Mouse (Mus musculus) forebrain, embryonic 11.5 days (tissue): Measurements from ENCODE around the gene Tmco1. TPM values are rescaled to one million over a fixed set of nuclear protein-coding genes. Genes with fewer than 3 reads are reported as not detected.

Experiments
- ATAC-seq: fragments of 200-750 bp; cut with Nextera tagmentation; replicated peaks from 2 replicates; pipeline ENCODE4 v1.8.0; 2017; ENCODE audit warnings: moderate TSS enrichment; ENCODE audit not compliant: low FRiP score
- DNase-seq: peaks from one replicate; pipeline ENCODE4 v3.0.0-alpha.2; 2017; ENCODE audit warnings: low spot score
- H3K27ac ChIP-seq: fragments of 300-500 bp; sonication (generic); 2 replicates; pipeline ENCODE4 v1.5.1; 2014; ENCODE audit warnings: low read depth, low read length
- H3K27me3 ChIP-seq: fragments of 300-500 bp; sonication (generic); 2 replicates; pipeline ENCODE4 v1.6.1; 2014; ENCODE audit warnings: mild to moderate bottlenecking, low read length, mixed read lengths; ENCODE audit not compliant: control insufficient read depth, insufficient read depth
- H3K36me3 ChIP-seq: fragments of 300-500 bp; sonication (generic); 2 replicates; pipeline ENCODE4 v1.6.1; 2014; ENCODE audit warnings: mild to moderate bottlenecking, low read length, moderate library complexity, mixed read lengths; ENCODE audit not compliant: control insufficient read depth, insufficient read depth
- H3K4me1 ChIP-seq: fragments of 300-500 bp; sonication (generic); replicated peaks from 2 replicates; pipeline ENCODE4 v1.6.1; 2014; ENCODE audit warnings: low read length, mixed read lengths; ENCODE audit not compliant: control insufficient read depth, insufficient read depth
- H3K4me2 ChIP-seq: fragments of 300-500 bp; sonication (generic); 2 replicates; pipeline ENCODE4 v1.6.1; 2014; ENCODE audit warnings: low read depth, mild to moderate bottlenecking, low read length, moderate library complexity, mixed read lengths; ENCODE audit not compliant: severe bottlenecking
- H3K4me3 ChIP-seq: fragments of 300-500 bp; sonication (generic); 2 replicates; pipeline ENCODE4 v1.5.1; 2014; ENCODE audit warnings: low read depth, low read length
- H3K9ac ChIP-seq: fragments of 300-500 bp; sonication (generic); 2 replicates; pipeline ENCODE4 v1.6.1; 2014; ENCODE audit warnings: low read length
- H3K9me3 ChIP-seq: fragments of 300-500 bp; sonication (generic); 2 replicates; pipeline ENCODE4 v1.6.1; 2016; ENCODE audit warnings: low read length, mixed read lengths; ENCODE audit not compliant: control insufficient read depth
- WGBS: fragments of 180-500 bp; shearing (Covaris S2); extraction: QIAGEN DNeasy Blood & Tissue Kit; methylation state at CpG from one replicate; pipeline ENCODE4 v1.1.7; 2014; 5-methylcytosine and 5-hydroxymethylcytosine counted together
- polyA plus RNA-seq: library from polyadenylated mRNA; unstranded; fragments of >200 nt; fragmentation: Nextera tagmentation; extraction: Ambion mirVana; gene quantifications from 2 replicates; pipeline ENCODE4 v1.2.1, GENCODE M21; 2014

Tmco1 gene
- polyA plus RNA-seq, 1 experiment from 2014 or later: 75.2 TPM

DNA sequence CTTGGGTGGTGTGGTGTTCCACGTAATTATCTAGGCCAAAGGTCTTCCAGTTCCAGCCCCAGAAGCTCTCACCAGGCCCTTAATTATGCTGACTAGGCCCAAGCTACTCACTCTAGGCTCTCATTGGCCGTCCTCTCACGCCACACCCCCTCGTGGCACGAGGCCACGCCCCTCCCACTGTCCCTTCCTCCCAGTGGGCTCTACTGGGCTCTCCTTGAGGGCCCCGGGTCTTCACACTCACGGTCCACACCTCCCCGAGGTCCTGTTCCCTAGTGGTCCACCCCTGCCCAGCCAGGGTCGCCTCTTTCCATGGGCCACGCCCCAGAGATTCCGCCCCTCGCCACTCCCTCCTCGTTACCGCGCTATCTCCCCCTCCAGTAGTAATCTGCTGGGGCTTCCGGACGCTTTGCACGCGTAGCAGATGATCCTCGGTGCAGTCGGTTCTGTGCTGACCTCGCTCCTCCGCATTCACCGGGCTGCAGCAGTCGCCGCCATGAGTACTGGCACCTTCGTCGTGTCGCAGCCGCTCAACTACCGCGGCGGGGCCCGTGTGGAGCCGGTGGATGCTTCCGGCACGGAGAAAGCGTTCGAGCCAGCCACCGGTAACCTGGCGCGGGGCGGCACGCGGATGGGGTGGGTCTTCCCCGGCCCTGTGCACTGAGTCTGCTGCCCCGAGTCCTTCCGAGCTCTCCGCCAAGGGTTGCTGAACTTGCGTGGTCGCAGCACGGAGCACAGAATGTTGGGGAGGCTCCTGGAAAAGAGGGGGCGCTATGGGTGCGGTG, 41.8 kb downstream of the Tmco1 start, which contains the start of gene Aldh9a1:
Aldh9a1 (plus strand) TSS at position 177 of the 782 bp plus-strand sequence.
- no peaks in the 10 kb centered on the region for H3K36me3 ChIP-seq
- under 1% methylated on average over 55 of the region's 55 CpGs for WGBS
- H3K9ac ChIP-seq: peak within 1 kb of the TSS; percentile 71
- H3K4me3 ChIP-seq: peak within 1 kb of the TSS; percentile 49
- peak; percentile 93 for DNase-seq
- no peaks in the 10 kb centered on the region for H3K9me3 ChIP-seq
- H3K4me2 ChIP-seq: peak within 1 kb of the TSS; percentile 79
- H3K27ac ChIP-seq: peak within 1 kb of the TSS; percentile 7; the same call in 1 of the 2 replicates
- no peaks in the 10 kb centered on the region for H3K27me3 ChIP-seq
- no peaks in the 10 kb centered on the region for H3K4me1 ChIP-seq
- peak; percentile 99 for ATAC-seq

DNA sequence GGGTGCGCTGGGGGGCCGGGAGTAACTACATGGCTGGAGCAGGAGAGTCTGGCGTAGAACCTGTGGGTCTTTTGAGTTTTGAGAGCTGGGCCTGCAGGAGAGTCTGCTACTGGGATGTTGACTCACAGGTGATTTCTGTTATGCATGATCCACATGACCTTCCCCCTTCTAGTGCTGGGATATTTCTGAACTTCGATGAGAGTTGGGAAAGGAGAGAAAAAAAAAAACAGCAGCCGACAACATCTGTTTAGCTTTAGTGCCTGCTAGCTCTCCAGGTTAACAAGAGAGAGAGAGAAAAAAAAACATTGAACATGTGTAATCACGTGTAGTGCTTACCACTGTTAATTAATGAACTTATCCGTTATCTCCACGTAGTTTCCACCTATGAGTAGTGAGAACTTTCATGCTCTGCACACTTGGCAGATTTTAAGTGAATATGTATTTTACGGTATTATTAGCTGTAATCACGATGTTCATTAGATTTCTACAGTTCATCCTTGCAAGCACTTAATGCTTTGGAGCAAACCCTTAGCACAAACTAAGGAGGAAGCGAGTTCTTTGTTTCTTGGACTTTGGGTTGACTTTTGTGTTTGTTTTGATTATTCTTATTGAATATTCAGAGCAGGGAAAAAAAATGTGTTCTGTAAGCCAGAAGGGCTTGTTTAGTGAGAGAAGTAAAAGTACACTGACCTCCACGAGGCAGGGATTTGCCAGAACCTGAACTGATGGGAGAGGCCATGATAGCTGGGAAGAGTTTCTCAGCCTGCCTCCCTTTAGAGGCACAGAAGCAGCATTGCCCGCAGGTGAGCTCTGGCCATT, 42.6 kb downstream of the Tmco1 start:
- no peak overlapping the region for H3K27ac ChIP-seq

GRCm38 (mm10) chr1:167352403-167352802, 44.2 kb downstream of the Tmco1 start:
- ATAC-seq: no peak
- WGBS: 94% methylated on average over 14 of the region's 14 CpGs

More for the DNA sequence above, 42.6 kb downstream of the Tmco1 start:
- peak overlapping the region; percentile 71 for H3K9ac ChIP-seq
- no peaks in the 10 kb centered on the region for H3K36me3 ChIP-seq
- no peaks in the 10 kb centered on the region for H3K27me3 ChIP-seq
- H3K9me3 ChIP-seq: no peaks in the 10 kb centered on the region
- peak overlapping the region; percentile 79 for H3K4me2 ChIP-seq
- H3K4me3 ChIP-seq: peak overlapping the region; percentile 49
- no peaks in the 10 kb centered on the region for H3K4me1 ChIP-seq
- no peak for ATAC-seq
- DNase-seq: no peak
- WGBS: 33% methylated on average over 13 of the region's 13 CpGs

GRCm38 (mm10) chr1:167357387-167357786, 49.2 kb downstream of the Tmco1 start:
- WGBS: 98% methylated on average over 9 of the region's 9 CpGs
- no peaks in the 10 kb centered on the region for H3K4me1 ChIP-seq
- no peak overlapping the region for H3K9ac ChIP-seq
- H3K27me3 ChIP-seq: no peaks in the 10 kb centered on the region
- H3K9me3 ChIP-seq: no peaks in the 10 kb centered on the region
- DNase-seq: no peak
- H3K36me3 ChIP-seq: no peaks in the 10 kb centered on the region; the same call in 1 of the 2 replicates
- H3K27ac ChIP-seq: no peak overlapping the region
- H3K4me2 ChIP-seq: no peak overlapping the region
- H3K4me3 ChIP-seq: no peak overlapping the region
- ATAC-seq: no peak

More at GRCm38 (mm10) chr1:167352403-167352802, 44.2 kb downstream of the Tmco1 start:
- H3K9ac ChIP-seq: no peak overlapping the region
- DNase-seq: no peak
- H3K27me3 ChIP-seq: no peaks in the 10 kb centered on the region
- no peaks in the 10 kb centered on the region for H3K4me1 ChIP-seq
- H3K4me2 ChIP-seq: no peak overlapping the region
- H3K27ac ChIP-seq: no peak overlapping the region
- H3K4me3 ChIP-seq: no peak overlapping the region
- H3K9me3 ChIP-seq: no peaks in the 10 kb centered on the region
- H3K36me3 ChIP-seq: no peaks in the 10 kb centered on the region; the same call in 1 of the 2 replicates

DNA sequence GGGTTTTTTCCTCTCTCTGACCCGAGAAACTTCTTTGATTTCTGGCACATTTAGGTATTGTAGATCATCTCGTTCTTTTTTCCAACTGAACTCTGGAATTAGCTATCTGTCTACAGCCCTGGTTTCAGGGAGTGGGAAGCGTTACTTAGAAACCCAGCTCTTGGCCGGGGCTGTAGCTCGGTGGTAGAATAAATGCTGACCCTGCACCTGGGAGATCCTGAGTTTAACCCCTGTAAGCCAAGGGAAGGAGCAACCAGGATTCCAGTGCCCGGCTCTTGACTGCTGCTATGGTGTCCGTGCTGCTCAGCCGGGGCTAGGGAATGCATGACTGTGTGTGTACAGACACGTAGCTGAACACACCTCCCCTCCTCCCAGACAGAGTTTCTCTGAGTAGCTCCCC, 50.6 kb downstream of the Tmco1 start:
- H3K4me2 ChIP-seq: no peak overlapping the region
- WGBS: 88% methylated on average over 9 of the region's 9 CpGs

GRCm38 (mm10) chr1:167360268-167360667, 52.1 kb downstream of the Tmco1 start:
- Histone ChIP-seq H3K4me3 (no peak overlapping the region), H3K27me3 (no peaks in the 10 kb centered on the region), H3K9me3 (no peaks in the 10 kb centered on the region), H3K4me1 (no peaks in the 10 kb centered on the region), H3K36me3 (no peaks in the 10 kb centered on the region; the same call in 1 of the 2 replicates), H3K4me2 (no peak overlapping the region), H3K9ac (no peak overlapping the region), H3K27ac (no peak overlapping the region)
- no peak for ATAC-seq
- WGBS: 45% methylated on average over 4 of the region's 4 CpGs
- no peak for DNase-seq

More for the DNA sequence above, 50.6 kb downstream of the Tmco1 start:
- Histone ChIP-seq H3K9ac (no peak overlapping the region), H3K9me3 (no peaks in the 10 kb centered on the region), H3K4me1 (no peaks in the 10 kb centered on the region), H3K4me3 (no peak overlapping the region), H3K27me3 (no peaks in the 10 kb centered on the region), H3K36me3 (no peaks in the 10 kb centered on the region; the same call in 1 of the 2 replicates), H3K27ac (no peak overlapping the region)
- ATAC-seq (no peak), DNase-seq (no peak)

GRCm38 (mm10) chr1:167362819-167363218, 54.6 kb downstream of the Tmco1 start:
- WGBS: 89% methylated on average over 4 of the region's 4 CpGs

GRCm38 (mm10) chr1:167363322-167363721, 55.1 kb downstream of the Tmco1 start:
- H3K9ac ChIP-seq: no peak overlapping the region
- no peak overlapping the region for H3K4me3 ChIP-seq
- no peaks in the 10 kb centered on the region for H3K36me3 ChIP-seq
- H3K27ac ChIP-seq: no peak overlapping the region
- H3K9me3 ChIP-seq: no peaks in the 10 kb centered on the region
- H3K4me1 ChIP-seq: no peaks in the 10 kb centered on the region
- 70% methylated on average over 5 of the region's 5 CpGs for WGBS
- DNase-seq (no peak), ATAC-seq (no peak)
- no peaks in the 10 kb centered on the region for H3K27me3 ChIP-seq
- no peak overlapping the region for H3K4me2 ChIP-seq

More at GRCm38 (mm10) chr1:167362819-167363218, 54.6 kb downstream of the Tmco1 start:
- H3K9ac ChIP-seq: no peak overlapping the region
- ATAC-seq: no peak
- H3K4me1 ChIP-seq: no peaks in the 10 kb centered on the region
- no peaks in the 10 kb centered on the region for H3K9me3 ChIP-seq
- no peak for DNase-seq
- H3K4me2 ChIP-seq: no peak overlapping the region
- H3K4me3 ChIP-seq: no peak overlapping the region
- H3K27ac ChIP-seq: no peak overlapping the region
- no peaks in the 10 kb centered on the region for H3K36me3 ChIP-seq
- no peaks in the 10 kb centered on the region for H3K27me3 ChIP-seq
